In genomic region chr9:59672195-59672894, GRCm38 (mm10) we compare ENCODE assay signal across 13 mouse cellular contexts. TPM values are rescaled to one million over a fixed set of nuclear protein-coding genes. Genes with fewer than 3 reads are reported as not detected.
DNase-seq lines count a peak whose midpoint lies in the region; ATAC-seq lines count a peak whose summit lies in the region.
"Had no signal": no experiment of that assay in that cellular context is flagged by ENCODE, and none has a peak within 500 bp of the region (broad histone marks: within the 10 kb centered on the region; RNA-seq: fewer than 3 reads in every experiment).

No protein-coding gene starts in this region.

- H3K9me3 ChIP-seq in megakaryocyte, embryonic 14.5 days: no peaks in the 10 kb centered on the region
- H3K9me3 ChIP-seq in hindbrain, embryonic 16.5 days (ENCODE audit: control insufficient read depth, low read length): no peaks in the 10 kb centered on the region
- H3K9me3 ChIP-seq: lung, embryonic 15.5 days had no signal

- peaks cover 97% of the 10 kb centered on the region for H3K36me3 ChIP-seq in megakaryocyte, embryonic 14.5 days (replicated peaks; ENCODE audit: low read length)
- peaks cover 77% of the 10 kb centered on the region for H3K36me3 ChIP-seq in hindbrain, embryonic 16.5 days (ENCODE audit: control insufficient read depth, insufficient read depth, low read length)

- 87% methylated on average over 12 of the region's 12 CpGs for WGBS in hindbrain, embryonic 16.5 days

- intact Hi-C loops in heart, postnatal 10 days (cut with DNase I): loop anchor here (2.0 kb wide), 1 partner anchor 16 kb away; the partner anchor contains the start of gene Pkm

- peak overlapping the region; percentile 38 for H3K4me3 ChIP-seq in megakaryocyte, embryonic 14.5 days (replicated peaks)
- no peak overlapping the region for H3K4me3 ChIP-seq in hindbrain, embryonic 16.5 days (ENCODE audit: low read length)
- H3K4me3 ChIP-seq: lung, embryonic 15.5 days had no signal

- ATAC-seq in megakaryocyte, adult 5-6 weeks (ENCODE audit: poor library complexity, severe bottlenecking): no peak
- no peak for ATAC-seq in hindbrain, embryonic 16.5 days
- ATAC-seq in granulocyte monocyte progenitor cell, adult 5-6 weeks (replicated peaks; ENCODE audit: poor library complexity, severe bottlenecking): no peak
- ATAC-seq: intestine, embryonic 16.5 days; midbrain, embryonic 16.5 days had no signal

- H3K4me2 ChIP-seq in hindbrain, embryonic 16.5 days (ENCODE audit: low read length): no peak overlapping the region
- H3K4me2 ChIP-seq: lung, embryonic 15.5 days had no signal

- no peak overlapping the region for H3K27ac ChIP-seq in hindbrain, embryonic 16.5 days (ENCODE audit: low read depth, low read length)
- H3K27ac ChIP-seq: lung, embryonic 15.5 days had no signal

- DNase-seq in gastrocnemius, postnatal 10 days: peak; percentile 57
- peak; percentile 78 to 86 for DNase-seq in heart, postnatal 10 days
- DNase-seq in urinary bladder, adult 18-20 months (ENCODE audit: low spot score in 2 of 2): no peak
- no peak for DNase-seq in frontal cortex, postnatal 14 days (ENCODE audit: low spot score in 2 of 2)
- DNase-seq: adrenal gland, adult 2 months; thymus, postnatal 36 days had no signal

- no peaks in the 10 kb centered on the region for H3K27me3 ChIP-seq in megakaryocyte, embryonic 14.5 days (replicated peaks)
- no peaks in the 10 kb centered on the region for H3K27me3 ChIP-seq in hindbrain, embryonic 16.5 days (replicated peaks; ENCODE audit: control insufficient read depth, insufficient read depth, low read length)
- H3K27me3 ChIP-seq: lung, embryonic 15.5 days had no signal

- H3K9ac ChIP-seq in hindbrain, embryonic 16.5 days (ENCODE audit: low read depth, low read length): no peak overlapping the region; the same call in 1 of the 2 replicates
- H3K9ac ChIP-seq: lung, embryonic 15.5 days had no signal

- H3K4me1 ChIP-seq in megakaryocyte, embryonic 14.5 days: peaks cover 88% of the 10 kb centered on the region
- no peaks in the 10 kb centered on the region for H3K4me1 ChIP-seq in hindbrain, embryonic 16.5 days (ENCODE audit: control insufficient read depth, insufficient read depth, low read depth, low read length)
- H3K4me1 ChIP-seq: lung, embryonic 15.5 days had no signal

RNA-seq across cellular contexts. Expression of gene Gramd2, which starts 7.6 kb away (rescaled TPM):
- polyA plus RNA-seq in megakaryocyte, embryonic 14.5 days (2012; ENCODE audit: insufficient read depth, low replicate concordance): not detected in 2 replicates
- 0.58 and 0.66 TPM in 2 replicates for total RNA-seq in megakaryocyte, adult 5-6 weeks (2015)
- total RNA-seq in megakaryocyte, adult 5-6 weeks (2017): 0.88 and 1.3 TPM in 2 replicates
- 1 to 10 TPM in 1 of 2 experiments, under 1 TPM in 1; 0.21 to 1.6 TPM for total RNA-seq in gastrocnemius, postnatal 10 days (2021)
- under 1 TPM in 1 of 2 experiments, not detected in 1; 0.26 TPM for total RNA-seq in heart, postnatal 10 days (2021)
- 5.4 and 5.6 TPM in 2 replicates for polyA plus RNA-seq in hindbrain, embryonic 16.5 days (2015; fragmentation: Nextera tagmentation; extraction: Ambion mirVana)
- total RNA-seq in granulocyte monocyte progenitor cell, adult 5-6 weeks (2014; fragmentation: Nextera tagmentation): not detected in 2 replicates
- total RNA-seq in granulocyte monocyte progenitor cell, adult 5-6 weeks (2017): not detected in 2 replicates

RNA-seq across cellular contexts. Expression of gene Pkm, which starts 16.2 kb away (rescaled TPM):
- 2,403 and 2,627 TPM in 2 replicates for polyA plus RNA-seq in megakaryocyte, embryonic 14.5 days (2012; ENCODE audit: insufficient read depth, low replicate concordance)
- 192 and 215 TPM in 2 replicates for total RNA-seq in megakaryocyte, adult 5-6 weeks (2015)
- 908 and 975 TPM in 2 replicates for total RNA-seq in megakaryocyte, adult 5-6 weeks (2017)
- total RNA-seq in gastrocnemius, postnatal 10 days (2021): 1,000 to 10,000 TPM; 2,006 to 2,318 TPM
- total RNA-seq in heart, postnatal 10 days (2021): 1,000 to 10,000 TPM; 1,252 to 1,287 TPM
- polyA plus RNA-seq in hindbrain, embryonic 16.5 days (2015; fragmentation: Nextera tagmentation; extraction: Ambion mirVana): 1,087 and 1,130 TPM in 2 replicates
- 513 and 525 TPM in 2 replicates for total RNA-seq in granulocyte monocyte progenitor cell, adult 5-6 weeks (2014; fragmentation: Nextera tagmentation)
- total RNA-seq in granulocyte monocyte progenitor cell, adult 5-6 weeks (2017): 1,005 and 1,006 TPM in 2 replicates

RNA-seq across cellular contexts. Expression of gene Parp6, which starts 55.3 kb away (rescaled TPM):
- polyA plus RNA-seq in megakaryocyte, embryonic 14.5 days (2012; ENCODE audit: insufficient read depth, low replicate concordance): 5.5 and 6.2 TPM in 2 replicates
- total RNA-seq in megakaryocyte, adult 5-6 weeks (2015): 29.8 and 35.2 TPM in 2 replicates
- total RNA-seq in megakaryocyte, adult 5-6 weeks (2017): 22.9 and 23.0 TPM in 2 replicates
- 10 to 100 TPM; 11.9 to 19.0 TPM for total RNA-seq in gastrocnemius, postnatal 10 days (2021)
- 10 to 100 TPM; 15.6 to 19.3 TPM for total RNA-seq in heart, postnatal 10 days (2021)
- 197 and 213 TPM in 2 replicates for polyA plus RNA-seq in hindbrain, embryonic 16.5 days (2015; fragmentation: Nextera tagmentation; extraction: Ambion mirVana)
- total RNA-seq in granulocyte monocyte progenitor cell, adult 5-6 weeks (2014; fragmentation: Nextera tagmentation): 24.7 and 34.6 TPM in 2 replicates
- total RNA-seq in granulocyte monocyte progenitor cell, adult 5-6 weeks (2017): 10.9 and 21.2 TPM in 2 replicates

Comparison
In these comparisons a context has a peak if more than half of its experiments do, and no peak if none do; other contexts are left out.
1. DNase-seq: peak in gastrocnemius, postnatal 10 days (single experiment) and heart, postnatal 10 days (2 of 2); none in urinary bladder, adult 18-20 months (0 of 2) and frontal cortex, postnatal 14 days (0 of 2).